Mouse (Mus musculus): ENCODE measurements around the gene Ankrd22. TPM values are rescaled to one million over a fixed set of nuclear protein-coding genes. Genes with fewer than 3 reads are reported as not detected.

The Ankrd22 gene
- polyA plus RNA-seq, 1 experiment from 2014 or later = 11.1 TPM

DNA sequence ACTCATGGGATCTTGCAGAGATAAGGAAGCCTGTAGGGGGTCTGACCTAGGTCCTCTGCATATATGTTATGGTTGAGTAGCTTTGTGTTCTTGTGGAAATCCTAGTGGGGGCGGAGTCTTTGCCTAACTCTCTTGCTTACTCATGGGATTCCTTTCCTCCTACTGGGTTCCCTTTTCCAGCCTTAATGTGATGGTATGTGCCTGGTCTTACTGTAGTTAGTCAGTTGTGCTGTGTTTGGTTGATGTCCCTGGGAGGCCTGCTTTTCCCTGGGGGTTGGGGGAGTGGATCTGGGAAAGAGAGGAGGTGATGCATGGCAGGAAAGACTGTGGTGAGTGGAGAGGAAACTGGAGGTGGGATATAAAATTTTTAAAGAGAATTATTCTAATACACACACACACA is 32.2 kb upstream of the Ankrd22 start:
- H3K36me3 ChIP-seq = no peaks in the 10 kb centered on the region
- 95% methylated on average over 1 of the region's 1 CpGs for WGBS
- no peak overlapping the region for H3K27ac ChIP-seq
- H3K9me3 ChIP-seq = no peaks in the 10 kb centered on the region
- no peak for ATAC-seq (ENCODE audit: insufficient number of reproducible peaks, low FRiP score, low TSS enrichment, low read depth)
- no peak overlapping the region for H3K9ac ChIP-seq
- H3K4me2 ChIP-seq = no peak overlapping the region
- H3K4me3 ChIP-seq = no peak overlapping the region
- H3K27me3 ChIP-seq = no peaks in the 10 kb centered on the region
- H3K4me1 ChIP-seq = peaks cover 9% of the 10 kb centered on the region

DNA sequence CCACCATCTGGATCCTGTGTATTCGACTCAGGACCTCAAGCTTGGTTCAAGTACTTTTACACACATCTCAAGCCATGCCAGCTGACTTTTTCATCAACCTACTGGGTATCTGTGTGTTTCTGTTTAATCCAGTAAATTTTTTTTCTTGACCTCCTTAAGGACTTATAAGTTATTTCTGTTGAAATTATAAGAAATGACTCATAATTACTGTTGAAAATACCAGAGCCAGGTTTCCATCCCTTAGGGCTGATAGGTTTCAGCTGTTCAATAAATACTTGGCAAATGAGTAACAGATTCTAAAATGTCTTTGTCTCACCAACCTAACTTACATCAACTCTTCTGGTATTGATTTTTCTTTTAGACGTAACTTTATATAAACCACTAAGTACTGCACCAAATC is 29.2 kb upstream of the Ankrd22 start:
- H3K9me3 ChIP-seq = no peaks in the 10 kb centered on the region
- no peaks in the 10 kb centered on the region for H3K36me3 ChIP-seq
- H3K27me3 ChIP-seq = 0 out of 2 replicates have a peak, but pooled peaks cover 7% of the 10 kb centered on the region
- H3K4me1 ChIP-seq = peaks cover 19% of the 10 kb centered on the region
- H3K27ac ChIP-seq = no peak overlapping the region
- WGBS = 29% methylated on average over 2 of the region's 2 CpGs
- no peak overlapping the region for H3K4me2 ChIP-seq
- H3K9ac ChIP-seq = no peak overlapping the region
- no peak for ATAC-seq (ENCODE audit: insufficient number of reproducible peaks, low FRiP score, low TSS enrichment, low read depth)
- no peak overlapping the region for H3K4me3 ChIP-seq

DNA sequence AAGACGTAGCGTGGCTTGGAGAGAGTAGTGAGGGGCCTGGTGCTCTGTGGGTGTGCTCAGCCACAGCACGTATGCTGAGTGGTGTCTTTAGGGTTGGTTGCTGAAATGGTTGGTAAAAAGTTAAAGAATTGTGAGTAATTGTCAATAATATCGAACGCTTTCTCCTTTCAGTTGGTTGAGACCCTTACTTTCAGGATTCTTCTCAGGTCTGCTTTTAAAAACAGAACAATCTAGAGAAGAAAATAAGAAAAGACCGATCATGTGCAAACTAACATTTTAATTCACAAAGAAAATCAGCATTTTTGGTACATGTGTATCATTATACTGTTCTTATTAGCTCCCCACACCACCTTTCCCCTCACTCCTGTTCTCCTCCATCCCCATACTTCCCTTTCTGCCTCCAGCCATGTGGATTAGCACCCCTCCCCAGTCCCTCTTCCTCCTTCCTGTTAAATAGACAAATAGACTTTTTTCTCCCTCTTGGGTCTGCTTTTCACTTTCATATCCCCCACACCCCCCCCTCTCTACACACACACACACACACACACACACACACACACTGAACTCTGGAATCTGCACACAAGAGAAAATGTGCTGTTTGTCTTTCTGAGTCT is 28.4 kb upstream of the Ankrd22 start:
- H3K27ac ChIP-seq = no peak overlapping the region
- WGBS = 75% methylated on average over 6 of the region's 6 CpGs

DNA sequence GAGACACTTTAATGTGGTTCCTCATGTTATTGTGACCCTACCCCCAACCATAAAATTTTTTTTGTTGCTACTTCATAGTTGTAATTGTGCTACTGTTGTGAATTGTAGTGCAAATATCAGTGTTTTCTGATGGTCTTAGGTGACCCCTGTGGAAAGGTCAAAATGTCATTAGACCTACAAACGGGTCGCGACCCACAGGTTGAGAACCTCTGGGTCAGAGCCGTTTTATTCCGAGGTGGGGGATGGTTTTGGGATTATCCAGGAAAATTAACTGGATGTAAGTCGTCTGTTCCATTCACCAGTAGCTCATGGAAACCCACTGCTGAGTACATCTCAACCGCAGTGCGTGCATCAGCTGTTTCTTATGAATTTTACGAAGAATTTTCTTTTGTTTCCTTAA is 27.8 kb upstream of the Ankrd22 start:
- Histone ChIP-seq H3K27ac (no peak overlapping the region), H3K4me1 (peaks cover 19% of the 10 kb centered on the region), H3K4me3 (peak overlapping the region; percentile 75), H3K27me3 (0 out of 2 replicates have a peak, but pooled peaks cover 7% of the 10 kb centered on the region), H3K36me3 (no peaks in the 10 kb centered on the region), H3K4me2 (peak overlapping the region; percentile 89), H3K9me3 (no peaks in the 10 kb centered on the region), H3K9ac (no peak overlapping the region)
- WGBS = 35% methylated on average over 9 of the region's 9 CpGs
- ATAC-seq (ENCODE audit: insufficient number of reproducible peaks, low FRiP score, low TSS enrichment, low read depth) = no peak

More for the DNA sequence above, 28.4 kb upstream of the Ankrd22 start:
- H3K36me3 ChIP-seq = no peaks in the 10 kb centered on the region
- peaks cover 19% of the 10 kb centered on the region for H3K4me1 ChIP-seq
- H3K4me3 ChIP-seq = peak overlapping the region; percentile 75
- peak overlapping the region; percentile 89 for H3K4me2 ChIP-seq
- ATAC-seq (ENCODE audit: insufficient number of reproducible peaks, low FRiP score, low TSS enrichment, low read depth) = no peak
- H3K9ac ChIP-seq = no peak overlapping the region
- no peaks in the 10 kb centered on the region for H3K9me3 ChIP-seq
- H3K27me3 ChIP-seq = 0 out of 2 replicates have a peak, but pooled peaks cover 7% of the 10 kb centered on the region

DNA sequence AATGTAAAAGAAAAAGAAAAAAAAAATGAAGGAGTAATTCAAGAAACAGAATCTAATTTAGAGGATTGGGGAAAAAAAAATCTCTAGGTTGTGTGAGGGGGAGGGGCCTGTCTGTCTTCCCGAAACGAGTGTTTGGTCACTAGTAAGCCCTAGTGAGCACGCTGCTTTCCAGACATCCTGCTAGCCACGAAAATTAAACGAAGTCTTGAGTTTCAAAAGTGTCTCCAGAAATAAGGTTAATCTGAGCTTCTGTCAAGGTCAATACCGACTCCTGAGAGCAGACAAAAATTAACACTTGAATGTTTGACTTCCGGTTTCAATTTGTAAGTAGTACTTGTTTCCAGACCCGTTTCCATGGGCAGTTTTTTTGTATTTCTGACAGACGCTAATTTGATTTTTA is 27.3 kb upstream of the Ankrd22 start:
- Histone ChIP-seq H3K36me3 (no peaks in the 10 kb centered on the region), H3K9ac (0 out of 2 replicates have a peak overlapping the region, but pooled peaks have one; percentile 10)
- WGBS = 2% methylated on average over 9 of the region's 9 CpGs

DNA sequence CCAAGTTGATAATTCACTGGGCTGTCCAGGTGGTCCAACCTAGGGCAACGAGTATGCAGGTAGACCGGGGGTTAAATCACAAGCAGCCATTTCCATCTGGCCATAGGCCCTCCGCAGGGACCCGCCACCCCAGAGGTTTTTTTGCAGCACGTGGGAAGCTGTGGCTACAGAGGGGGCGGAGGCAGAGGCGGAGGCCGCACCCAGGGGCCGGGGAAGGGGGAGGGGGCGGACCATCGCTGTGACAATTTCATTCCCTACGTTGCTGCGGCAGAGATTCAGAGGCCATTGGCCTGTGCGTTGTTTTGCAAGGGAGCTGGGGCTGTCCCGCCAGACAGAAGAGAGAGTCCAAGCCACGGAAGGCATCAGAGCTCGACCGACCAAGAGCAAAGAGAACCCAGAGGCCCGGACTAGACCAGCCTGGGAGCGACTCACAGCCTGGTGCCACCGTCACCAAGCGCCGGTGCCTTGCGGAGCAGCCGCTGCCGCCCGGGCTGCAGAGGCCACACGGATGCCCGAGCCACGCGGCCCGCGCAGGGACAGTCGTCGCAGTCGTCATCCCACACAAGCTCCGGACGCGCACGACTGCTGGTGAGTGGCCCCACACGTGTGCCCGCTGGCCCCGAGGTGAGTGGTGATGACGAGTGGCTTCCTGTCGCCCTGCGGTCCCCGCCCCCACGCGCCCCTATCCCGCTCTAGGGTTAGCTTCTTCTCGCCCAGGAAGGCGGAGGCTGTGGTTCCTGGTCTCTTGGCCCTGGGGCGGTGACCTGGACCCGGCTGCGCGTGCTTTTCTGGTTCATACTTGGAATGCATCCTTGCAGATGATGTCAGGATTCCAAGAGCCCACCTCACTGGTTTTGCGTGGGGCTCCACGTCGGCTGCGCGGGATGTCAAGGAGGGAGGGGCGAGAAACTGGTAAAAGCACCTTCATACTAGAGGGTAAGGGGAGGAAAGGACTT is 26.4 kb upstream of the Ankrd22 start, which contains the start of gene Stambpl1:
Gene Stambpl1, plus strand, starts transcription at position 222 of the 956 bp plus-strand sequence.
- Histone ChIP-seq H3K4me1 (peaks cover 19% of the 10 kb centered on the region), H3K4me3 (peak within 1 kb of the TSS; percentile 75), H3K9me3 (no peaks in the 10 kb centered on the region), H3K27ac (peak within 1 kb of the TSS; percentile 72), H3K36me3 (no peaks in the 10 kb centered on the region), H3K4me2 (peak within 1 kb of the TSS; percentile 89), H3K27me3 (0 out of 2 replicates have a peak, but pooled peaks cover 7% of the 10 kb centered on the region), H3K9ac (peak within 1 kb of the TSS; percentile 72)
- WGBS = under 1% methylated on average over 61 of the region's 62 CpGs
- peak; percentile 81 for ATAC-seq (ENCODE audit: insufficient number of reproducible peaks, low FRiP score, low TSS enrichment, low read depth)

More for the DNA sequence above, 27.3 kb upstream of the Ankrd22 start:
- H3K27ac ChIP-seq = no peak overlapping the region
- H3K4me2 ChIP-seq = peak overlapping the region; percentile 89
- H3K27me3 ChIP-seq = 0 out of 2 replicates have a peak, but pooled peaks cover 7% of the 10 kb centered on the region
- peaks cover 19% of the 10 kb centered on the region for H3K4me1 ChIP-seq
- ATAC-seq (ENCODE audit: insufficient number of reproducible peaks, low FRiP score, low TSS enrichment, low read depth) = no peak
- H3K4me3 ChIP-seq = peak overlapping the region; percentile 75
- no peaks in the 10 kb centered on the region for H3K9me3 ChIP-seq

DNA sequence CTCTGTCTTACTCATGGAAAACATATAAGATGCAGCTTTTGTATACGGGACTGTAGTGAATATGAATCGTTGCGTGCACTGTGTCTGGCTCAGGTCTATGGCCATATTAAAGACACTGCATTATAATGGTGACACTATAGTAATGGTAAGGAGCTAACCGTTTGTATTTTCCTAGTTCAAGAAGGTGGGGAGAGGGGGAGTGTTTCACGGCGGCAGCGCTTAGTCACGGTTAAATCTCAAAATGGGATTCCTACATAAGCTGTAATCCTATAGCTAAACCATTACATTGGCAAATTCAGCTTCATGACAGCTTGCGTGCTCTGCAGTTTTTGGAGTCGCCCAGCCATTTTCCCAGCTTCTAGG is 25.8 kb upstream of the Ankrd22 start:
- Histone ChIP-seq H3K4me2 (peak overlapping the region; percentile 89), H3K9me3 (no peaks in the 10 kb centered on the region), H3K4me1 (peaks cover 19% of the 10 kb centered on the region), H3K27me3 (0 out of 2 replicates have a peak, but pooled peaks cover 7% of the 10 kb centered on the region), H3K27ac (no peak overlapping the region; the same call in 1 of the 2 replicates), H3K4me3 (peak overlapping the region; percentile 75), H3K9ac (no peak overlapping the region), H3K36me3 (no peaks in the 10 kb centered on the region)
- WGBS = 16% methylated on average over 10 of the region's 10 CpGs
- no peak for ATAC-seq (ENCODE audit: insufficient number of reproducible peaks, low FRiP score, low TSS enrichment, low read depth)

DNA sequence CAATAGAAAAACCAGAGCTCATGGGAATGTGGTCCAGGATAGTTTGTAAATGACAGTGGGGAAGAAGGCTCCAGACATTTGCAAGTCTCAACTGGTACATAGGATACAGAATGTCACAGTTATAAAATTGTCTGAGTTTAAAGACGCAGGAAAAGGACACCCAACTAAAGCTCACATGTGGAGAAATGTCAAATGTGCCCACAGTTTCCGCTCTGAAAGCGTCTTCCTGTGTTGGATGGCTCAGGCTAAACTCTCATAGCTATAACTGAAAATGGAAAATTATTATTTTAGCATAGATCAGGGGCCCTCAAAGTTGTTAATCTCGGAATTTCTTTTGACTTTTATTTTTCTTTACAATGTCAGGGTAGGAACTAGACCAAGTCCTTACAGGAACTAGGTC is 21.0 kb upstream of the Ankrd22 start:
- WGBS = 88% methylated on average over 4 of the region's 4 CpGs
- H3K4me2 ChIP-seq = no peak overlapping the region
- H3K9me3 ChIP-seq = no peaks in the 10 kb centered on the region
- H3K27ac ChIP-seq = no peak overlapping the region
- H3K4me3 ChIP-seq = no peak overlapping the region
- peaks cover 3% of the 10 kb centered on the region; the same call in 1 of the 2 replicates for H3K4me1 ChIP-seq
- 0 out of 2 replicates have a peak, but pooled peaks cover 7% of the 10 kb centered on the region for H3K27me3 ChIP-seq
- ATAC-seq (ENCODE audit: insufficient number of reproducible peaks, low FRiP score, low TSS enrichment, low read depth) = no peak
- no peak overlapping the region for H3K9ac ChIP-seq
- H3K36me3 ChIP-seq = no peaks in the 10 kb centered on the region

DNA sequence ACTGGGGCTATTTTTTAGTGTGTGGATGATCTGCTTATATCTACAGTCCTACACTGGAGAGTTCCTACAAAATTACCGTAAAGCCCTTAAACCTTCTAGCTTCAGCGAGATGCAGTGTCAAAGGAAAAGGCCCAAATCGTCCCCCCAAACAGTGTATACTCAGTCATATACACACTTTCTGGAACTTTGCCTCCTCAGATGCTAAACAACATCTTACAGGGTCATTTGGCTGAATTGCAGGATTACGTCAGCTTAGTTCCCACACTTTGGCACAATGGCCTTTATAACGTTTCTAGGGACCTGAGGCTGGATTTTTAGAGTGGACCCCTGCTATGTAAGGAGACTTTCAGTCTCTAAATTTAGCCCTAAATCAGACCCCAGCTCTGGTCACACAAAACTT is 16.6 kb upstream of the Ankrd22 start:
- H3K4me2 ChIP-seq = no peak overlapping the region
- no peak overlapping the region for H3K27ac ChIP-seq
- WGBS = 67% methylated on average over 5 of the region's 5 CpGs
- H3K4me1 ChIP-seq = no peaks in the 10 kb centered on the region
- H3K9me3 ChIP-seq = no peaks in the 10 kb centered on the region
- no peaks in the 10 kb centered on the region for H3K36me3 ChIP-seq
- no peaks in the 10 kb centered on the region for H3K27me3 ChIP-seq
- H3K9ac ChIP-seq = no peak overlapping the region
- no peak for ATAC-seq (ENCODE audit: insufficient number of reproducible peaks, low FRiP score, low TSS enrichment, low read depth)
- H3K4me3 ChIP-seq = no peak overlapping the region

DNA sequence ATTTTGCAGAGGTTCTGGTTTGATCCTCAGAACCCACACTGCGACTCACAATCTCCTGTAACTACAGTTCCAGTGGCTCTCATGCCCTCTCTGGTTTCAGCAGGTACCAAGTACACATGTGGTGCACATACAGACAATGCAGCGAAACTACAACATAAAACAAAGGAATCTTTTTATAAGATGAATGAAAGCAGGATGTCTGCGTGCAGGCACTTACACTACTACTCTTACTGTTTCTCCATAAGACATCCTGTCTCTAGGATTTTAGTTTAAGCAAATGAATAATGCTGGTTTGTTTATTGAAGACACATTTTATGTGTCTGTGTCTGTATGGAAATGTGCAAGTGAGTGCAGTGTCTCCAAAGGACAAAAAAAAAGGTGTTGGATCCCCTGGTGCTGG is 15.4 kb upstream of the Ankrd22 start:
- Histone ChIP-seq H3K36me3 (no peaks in the 10 kb centered on the region), H3K27me3 (no peaks in the 10 kb centered on the region), H3K4me1 (no peaks in the 10 kb centered on the region), H3K4me3 (no peak overlapping the region), H3K27ac (no peak overlapping the region), H3K4me2 (no peak overlapping the region), H3K9ac (no peak overlapping the region), H3K9me3 (no peaks in the 10 kb centered on the region)
- WGBS = 63% methylated on average over 3 of the region's 3 CpGs
- ATAC-seq (ENCODE audit: insufficient number of reproducible peaks, low FRiP score, low TSS enrichment, low read depth) = no peak

DNA sequence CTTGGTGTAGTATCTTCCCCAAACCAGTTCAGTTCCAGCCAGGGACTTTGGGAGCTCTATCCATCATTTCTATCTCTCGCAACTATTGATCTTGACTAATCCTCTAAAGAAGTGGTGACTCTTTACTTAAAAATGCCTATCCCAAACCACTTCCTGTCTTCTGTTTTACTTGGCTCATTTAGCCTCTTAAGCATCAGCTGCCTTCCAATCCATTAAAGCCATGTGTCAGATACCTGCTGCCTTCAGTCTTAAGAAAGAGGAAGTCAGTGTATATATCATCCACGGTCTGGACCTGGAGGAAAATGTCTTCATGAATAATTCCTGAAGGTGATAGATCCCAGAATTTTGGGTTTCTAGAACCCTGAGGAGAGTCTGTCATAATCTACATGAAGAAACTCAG is 14.5 kb upstream of the Ankrd22 start:
- Histone ChIP-seq H3K36me3 (no peaks in the 10 kb centered on the region), H3K4me3 (no peak overlapping the region), H3K9ac (no peak overlapping the region), H3K9me3 (no peaks in the 10 kb centered on the region), H3K4me2 (no peak overlapping the region), H3K27me3 (no peaks in the 10 kb centered on the region), H3K27ac (no peak overlapping the region), H3K4me1 (no peaks in the 10 kb centered on the region)
- WGBS = 81% methylated on average over 2 of the region's 2 CpGs
- no peak for ATAC-seq (ENCODE audit: insufficient number of reproducible peaks, low FRiP score, low TSS enrichment, low read depth)

DNA sequence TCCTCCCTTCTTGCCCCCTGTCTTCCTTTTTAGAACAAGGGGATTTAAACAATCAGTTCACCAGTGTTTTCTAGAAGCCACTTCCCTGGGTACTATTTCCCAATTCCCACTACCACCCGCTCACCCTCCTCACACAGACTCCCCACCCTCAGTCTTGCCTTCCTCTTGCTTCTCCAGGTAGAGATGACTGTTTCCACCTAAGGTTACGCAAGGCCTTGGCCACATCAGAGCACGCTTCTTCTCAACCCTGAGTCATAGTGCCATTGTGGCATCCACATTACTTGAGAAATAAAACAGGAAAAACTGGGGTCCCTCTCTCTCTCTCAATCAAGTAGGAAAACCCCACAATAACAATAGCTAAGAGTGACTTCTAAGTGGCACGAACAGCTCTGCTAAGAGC is 13.3 kb upstream of the Ankrd22 start:
- Histone ChIP-seq H3K9ac (no peak overlapping the region), H3K4me2 (no peak overlapping the region), H3K4me1 (no peaks in the 10 kb centered on the region), H3K36me3 (no peaks in the 10 kb centered on the region), H3K27me3 (no peaks in the 10 kb centered on the region), H3K9me3 (no peaks in the 10 kb centered on the region), H3K27ac (no peak overlapping the region), H3K4me3 (no peak overlapping the region)
- WGBS = 89% methylated on average over 4 of the region's 4 CpGs
- ATAC-seq (ENCODE audit: insufficient number of reproducible peaks, low FRiP score, low TSS enrichment, low read depth) = no peak

Data from limb, embryonic 15.5 days (tissue).